Mouse (Mus musculus) bone marrow, adult 2 months (tissue): ENCODE measurements around the gene Methig1.

ENCODE experiments used
- CTCF ChIP-seq: fragments of 200-500 bp; IDR thresholded peaks from 2 replicates; pipeline ENCODE4 v1.5.1; 2011; ENCODE audit warnings: low read length, control low read depth; ENCODE audit not compliant: control insufficient read depth, insufficient read depth
- POLR2A ChIP-seq: fragments of 200-500 bp; IDR thresholded peaks from 2 replicates; pipeline ENCODE4 v1.6.1; 2011; ENCODE audit warnings: low read depth, mild to moderate bottlenecking, control low read depth, low read length, borderline replicate concordance; ENCODE audit not compliant: control insufficient read depth

DNA sequence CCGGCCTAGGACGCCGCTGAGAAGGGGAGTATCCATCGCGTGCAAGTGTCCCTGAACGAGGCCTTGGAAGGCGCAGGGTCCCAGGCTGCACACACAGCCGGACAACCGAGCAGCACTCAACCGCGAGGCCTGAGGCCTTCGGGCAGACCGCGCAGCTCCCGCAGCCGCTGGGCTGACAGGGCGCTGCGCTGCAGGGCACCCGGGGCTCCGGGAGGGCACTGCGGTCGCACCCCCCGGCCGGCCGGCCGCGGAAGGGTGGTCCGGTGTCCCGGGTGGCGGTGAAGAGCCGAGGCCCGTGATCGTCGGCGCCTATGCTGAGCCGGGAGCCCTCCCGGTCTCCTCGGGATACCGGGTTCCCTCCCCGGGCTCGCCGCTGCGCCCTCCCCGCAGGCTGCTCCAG, 69.5 kb downstream of the Methig1 start:
- TF ChIP-seq POLR2A, result no peak
- no peak for TF ChIP-seq CTCF
